Mouse (Mus musculus) forebrain, embryonic 11.5 days (tissue): ENCODE measurements around the gene Actrt2. TPM values are rescaled to one million over a fixed set of nuclear protein-coding genes. Genes with fewer than 3 reads are reported as not detected.

Experiments used
- ATAC-seq: fragments of 200-750 bp; cut with Nextera tagmentation; replicated peaks from 2 replicates; pipeline ENCODE4 v1.8.0; 2017; ENCODE audit warnings: moderate TSS enrichment; ENCODE audit not compliant: low FRiP score
- DNase-seq: peaks from one replicate; pipeline ENCODE4 v3.0.0-alpha.2; 2017; ENCODE audit warnings: low spot score
- H3K27ac ChIP-seq: fragments of 300-500 bp; sonication (generic); 2 replicates; pipeline ENCODE4 v1.5.1; 2014; ENCODE audit warnings: low read depth, low read length
- H3K27me3 ChIP-seq: fragments of 300-500 bp; sonication (generic); 2 replicates; pipeline ENCODE4 v1.6.1; 2014; ENCODE audit warnings: mild to moderate bottlenecking, low read length, mixed read lengths; ENCODE audit not compliant: control insufficient read depth, insufficient read depth
- H3K36me3 ChIP-seq: fragments of 300-500 bp; sonication (generic); 2 replicates; pipeline ENCODE4 v1.6.1; 2014; ENCODE audit warnings: mild to moderate bottlenecking, low read length, moderate library complexity, mixed read lengths; ENCODE audit not compliant: control insufficient read depth, insufficient read depth
- H3K4me1 ChIP-seq: fragments of 300-500 bp; sonication (generic); replicated peaks from 2 replicates; pipeline ENCODE4 v1.6.1; 2014; ENCODE audit warnings: low read length, mixed read lengths; ENCODE audit not compliant: control insufficient read depth, insufficient read depth
- H3K4me2 ChIP-seq: fragments of 300-500 bp; sonication (generic); 2 replicates; pipeline ENCODE4 v1.6.1; 2014; ENCODE audit warnings: low read depth, mild to moderate bottlenecking, low read length, moderate library complexity, mixed read lengths; ENCODE audit not compliant: severe bottlenecking
- H3K4me3 ChIP-seq: fragments of 300-500 bp; sonication (generic); 2 replicates; pipeline ENCODE4 v1.5.1; 2014; ENCODE audit warnings: low read depth, low read length
- H3K9ac ChIP-seq: fragments of 300-500 bp; sonication (generic); 2 replicates; pipeline ENCODE4 v1.6.1; 2014; ENCODE audit warnings: low read length
- H3K9me3 ChIP-seq: fragments of 300-500 bp; sonication (generic); 2 replicates; pipeline ENCODE4 v1.6.1; 2016; ENCODE audit warnings: low read length, mixed read lengths; ENCODE audit not compliant: control insufficient read depth
- WGBS: fragments of 180-500 bp; shearing (Covaris S2); extraction: QIAGEN DNeasy Blood & Tissue Kit; methylation state at CpG from one replicate; pipeline ENCODE4 v1.1.7; 2014; 5-methylcytosine and 5-hydroxymethylcytosine counted together
- polyA plus RNA-seq: library from polyadenylated mRNA; unstranded; fragments of >200 nt; fragmentation: Nextera tagmentation; extraction: Ambion mirVana; gene quantifications from 2 replicates; pipeline ENCODE4 v1.2.1, GENCODE M21; 2014

Actrt2 gene
- polyA plus RNA-seq, 1 experiment from 2014 or later, result not detected

DNA sequence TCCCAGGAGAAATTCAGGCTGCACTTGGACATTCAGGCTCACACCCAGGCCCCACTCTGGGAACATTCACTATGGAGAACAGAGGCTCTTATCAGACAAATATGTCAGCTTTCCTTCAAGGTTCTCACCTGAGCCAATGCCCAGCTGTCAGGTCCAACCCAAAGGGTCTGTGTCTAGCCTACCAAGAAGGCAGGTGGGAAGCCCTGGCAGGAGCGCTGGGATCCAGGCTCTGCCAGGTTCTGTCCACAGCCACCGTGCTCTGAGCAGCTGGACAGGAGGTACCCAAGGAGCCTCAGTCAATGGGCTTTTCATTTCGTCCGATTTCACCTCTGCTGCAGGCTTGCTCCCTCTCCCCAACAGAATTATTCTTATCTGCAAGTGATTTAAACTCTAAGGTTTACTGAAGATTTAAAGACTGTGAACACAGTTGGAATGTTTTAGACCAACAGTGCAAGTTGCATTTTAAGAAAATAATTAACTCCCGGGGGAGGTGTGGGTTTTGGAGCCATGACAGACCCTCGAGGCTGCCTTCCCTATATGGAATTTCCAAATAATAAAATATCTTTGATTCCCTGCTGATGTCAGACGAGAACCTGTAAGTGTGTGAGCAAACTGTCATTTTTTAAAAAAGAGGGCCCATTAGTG is 35.9 kb upstream of the Actrt2 start:
- DNase-seq, result peak; percentile 40
- Histone ChIP-seq H3K27ac (no peak overlapping the region), H3K9ac (no peak overlapping the region), H3K27me3 (no peaks in the 10 kb centered on the region), H3K4me1 (0 out of 2 replicates have a peak, but pooled peaks cover 3% of the 10 kb centered on the region), H3K9me3 (no peaks in the 10 kb centered on the region), H3K4me2 (no peak overlapping the region), H3K36me3 (no peaks in the 10 kb centered on the region), H3K4me3 (no peak overlapping the region)
- WGBS, result 77% methylated on average over 7 of the region's 7 CpGs
- ATAC-seq, result no peak

DNA sequence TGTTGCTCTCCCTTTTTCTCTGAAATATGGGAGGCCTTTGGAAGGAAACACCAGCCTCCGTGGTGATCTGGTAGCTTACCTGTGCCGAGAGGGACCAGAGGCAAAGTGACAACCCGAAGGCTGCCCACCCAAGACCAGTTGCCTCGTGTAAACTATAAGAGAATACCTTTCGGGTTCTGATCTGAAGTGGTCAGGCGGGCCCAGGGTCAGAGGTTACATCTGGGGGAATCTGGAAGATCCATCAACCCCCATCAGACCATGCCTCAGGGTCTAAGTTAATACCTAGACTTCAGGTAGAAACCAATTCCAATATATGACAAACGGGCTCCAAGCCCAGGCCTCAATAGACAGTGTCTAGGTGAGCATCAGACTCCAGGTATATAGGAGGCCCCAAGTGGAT is 35.3 kb upstream of the Actrt2 start:
- Histone ChIP-seq H3K4me3 (no peak overlapping the region), H3K4me2 (no peak overlapping the region), H3K27ac (no peak overlapping the region), H3K9ac (no peak overlapping the region), H3K4me1 (no peaks in the 10 kb centered on the region), H3K36me3 (no peaks in the 10 kb centered on the region), H3K27me3 (no peaks in the 10 kb centered on the region), H3K9me3 (no peaks in the 10 kb centered on the region)
- ATAC-seq (no peak), DNase-seq (peak; percentile 31)
- 92% methylated on average over 7 of the region's 7 CpGs for WGBS

DNA sequence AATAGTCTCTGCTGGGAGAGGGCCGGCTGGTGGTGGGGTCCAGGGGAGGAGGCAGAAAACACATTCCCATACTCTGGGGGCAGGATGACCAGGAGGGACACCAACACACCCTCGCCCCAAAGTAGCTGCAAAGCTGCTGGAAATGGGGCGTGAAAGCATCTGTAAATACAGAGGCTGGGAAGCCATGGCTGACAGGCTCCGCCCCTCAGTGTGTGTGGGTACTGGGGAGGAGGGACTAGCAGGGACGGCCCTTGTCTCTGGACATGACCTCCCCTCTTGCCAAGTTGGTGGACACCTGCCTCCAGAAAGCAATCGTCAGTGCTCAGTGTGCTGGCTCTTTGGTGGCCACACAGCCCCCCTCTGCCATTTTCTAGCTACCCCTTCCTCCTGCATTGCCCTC is 34.5 kb upstream of the Actrt2 start:
- no peaks in the 10 kb centered on the region for H3K9me3 ChIP-seq
- H3K36me3 ChIP-seq, result no peaks in the 10 kb centered on the region
- no peaks in the 10 kb centered on the region for H3K27me3 ChIP-seq
- no peak overlapping the region for H3K4me3 ChIP-seq
- no peaks in the 10 kb centered on the region for H3K4me1 ChIP-seq
- no peak overlapping the region for H3K9ac ChIP-seq
- DNase-seq (peak; percentile 21), ATAC-seq (no peak)
- no peak overlapping the region for H3K27ac ChIP-seq
- 75% methylated on average over 6 of the region's 6 CpGs for WGBS
- H3K4me2 ChIP-seq, result no peak overlapping the region

DNA sequence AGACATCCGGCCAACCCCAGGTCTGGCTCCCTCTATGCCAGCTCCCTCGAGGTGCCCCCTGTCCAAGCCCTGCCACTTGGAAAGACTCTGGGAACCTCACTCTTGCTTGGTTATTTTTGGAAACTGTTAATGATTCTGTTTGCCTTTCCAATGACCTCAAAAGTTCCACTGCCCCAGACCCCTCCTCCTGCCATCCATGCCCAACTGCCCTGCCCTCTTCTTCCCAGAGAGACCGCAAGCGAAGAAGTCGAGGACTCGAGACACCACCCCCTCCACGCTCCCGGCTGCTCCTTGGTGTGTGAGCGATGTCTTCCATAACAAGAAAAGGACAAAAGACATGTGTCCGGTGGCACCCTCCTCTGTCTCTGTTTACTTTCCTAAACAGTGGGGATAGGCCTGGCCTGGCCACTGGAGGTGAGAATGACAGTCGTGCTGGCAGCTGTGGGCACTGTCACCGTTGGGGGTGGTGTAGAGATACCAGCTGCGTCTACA is 33.3 kb upstream of the Actrt2 start:
- Histone ChIP-seq H3K27ac (no peak overlapping the region), H3K4me3 (no peak overlapping the region), H3K36me3 (no peaks in the 10 kb centered on the region), H3K9ac (no peak overlapping the region), H3K27me3 (no peaks in the 10 kb centered on the region), H3K4me1 (no peaks in the 10 kb centered on the region), H3K9me3 (no peaks in the 10 kb centered on the region), H3K4me2 (no peak overlapping the region)
- WGBS, result 91% methylated on average over 13 of the region's 13 CpGs
- no peak for ATAC-seq
- DNase-seq, result peak; percentile 37

DNA sequence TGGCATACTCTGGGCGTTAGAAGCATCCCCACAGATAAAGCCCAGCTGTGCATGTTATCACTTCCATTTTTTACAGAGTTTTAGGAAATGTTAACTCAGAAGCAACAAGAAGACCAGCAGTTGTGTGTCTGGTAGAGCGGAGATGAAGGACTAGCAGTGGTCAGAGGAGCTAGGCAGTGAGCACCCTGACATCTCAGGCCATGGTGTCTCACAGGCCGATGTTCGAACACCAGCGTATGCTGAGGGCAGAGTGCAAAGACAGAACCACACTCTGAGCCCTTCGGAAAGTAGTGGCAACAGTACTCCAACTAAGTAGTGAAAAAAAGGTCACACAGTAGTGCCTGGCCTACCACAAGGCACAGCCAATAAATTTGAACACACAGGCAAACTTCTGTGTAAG is 32.8 kb upstream of the Actrt2 start:
- Histone ChIP-seq H3K4me1 (no peaks in the 10 kb centered on the region), H3K36me3 (no peaks in the 10 kb centered on the region), H3K4me2 (no peak overlapping the region), H3K27ac (no peak overlapping the region), H3K9ac (no peak overlapping the region), H3K4me3 (no peak overlapping the region), H3K9me3 (no peaks in the 10 kb centered on the region), H3K27me3 (no peaks in the 10 kb centered on the region)
- ATAC-seq (no peak), DNase-seq (peak; percentile 24)
- 94% methylated on average over 6 of the region's 6 CpGs for WGBS

DNA sequence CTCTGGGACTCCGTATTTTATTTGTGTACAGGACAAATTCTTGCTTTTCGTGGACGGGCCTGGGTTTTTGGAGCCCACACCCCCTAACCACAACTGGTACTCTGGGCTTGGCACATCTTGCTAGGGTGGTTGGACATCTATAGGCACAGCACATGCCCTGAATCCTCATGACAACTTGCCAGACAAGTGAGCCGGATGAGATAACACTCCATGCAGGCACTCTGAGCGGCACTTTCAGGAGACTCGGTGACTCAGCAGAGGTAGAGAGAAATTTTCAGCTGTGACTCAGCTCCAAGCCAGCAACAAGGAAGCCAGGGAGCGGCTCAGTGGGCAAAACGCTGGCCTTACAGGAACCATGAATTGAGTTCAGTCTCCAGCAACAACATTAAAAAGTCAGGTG is 31.6 kb upstream of the Actrt2 start:
- no peaks in the 10 kb centered on the region for H3K4me1 ChIP-seq
- DNase-seq (peak; percentile 26), ATAC-seq (no peak)
- no peaks in the 10 kb centered on the region for H3K36me3 ChIP-seq
- no peaks in the 10 kb centered on the region for H3K9me3 ChIP-seq
- 92% methylated on average over 8 of the region's 8 CpGs for WGBS
- no peak overlapping the region for H3K9ac ChIP-seq
- H3K4me3 ChIP-seq, result no peak overlapping the region
- H3K27ac ChIP-seq, result no peak overlapping the region
- no peak overlapping the region for H3K4me2 ChIP-seq
- no peaks in the 10 kb centered on the region for H3K27me3 ChIP-seq

DNA sequence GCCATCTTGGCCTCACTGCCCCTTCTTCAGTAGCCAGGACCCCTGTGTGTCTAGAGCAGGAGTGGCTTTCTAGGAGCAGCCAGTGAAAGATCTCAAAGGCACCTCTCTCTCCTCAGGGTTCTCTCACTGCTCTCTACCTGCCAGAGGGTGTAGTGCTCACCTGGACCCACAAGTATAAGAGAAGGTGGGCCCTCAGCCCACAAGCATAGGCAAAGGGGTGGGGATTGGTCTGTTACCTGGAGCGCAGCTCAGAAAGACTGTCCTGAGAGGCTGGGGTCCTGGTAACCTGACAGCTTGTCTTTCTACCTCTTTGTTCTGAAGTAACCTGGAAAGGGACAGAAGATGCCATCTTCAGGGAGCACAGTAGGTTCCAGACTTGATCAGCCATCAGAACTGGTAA is 31.0 kb upstream of the Actrt2 start:
- 100% methylated on average over 1 of the region's 1 CpGs for WGBS
- no peaks in the 10 kb centered on the region for H3K27me3 ChIP-seq
- no peak overlapping the region for H3K27ac ChIP-seq
- no peaks in the 10 kb centered on the region for H3K36me3 ChIP-seq
- no peak overlapping the region for H3K4me3 ChIP-seq
- H3K4me2 ChIP-seq, result no peak overlapping the region
- 0 out of 2 replicates have a peak, but pooled peaks cover 2% of the 10 kb centered on the region for H3K4me1 ChIP-seq
- DNase-seq, result peak; percentile 6
- no peaks in the 10 kb centered on the region for H3K9me3 ChIP-seq
- no peak overlapping the region for H3K9ac ChIP-seq
- no peak for ATAC-seq

DNA sequence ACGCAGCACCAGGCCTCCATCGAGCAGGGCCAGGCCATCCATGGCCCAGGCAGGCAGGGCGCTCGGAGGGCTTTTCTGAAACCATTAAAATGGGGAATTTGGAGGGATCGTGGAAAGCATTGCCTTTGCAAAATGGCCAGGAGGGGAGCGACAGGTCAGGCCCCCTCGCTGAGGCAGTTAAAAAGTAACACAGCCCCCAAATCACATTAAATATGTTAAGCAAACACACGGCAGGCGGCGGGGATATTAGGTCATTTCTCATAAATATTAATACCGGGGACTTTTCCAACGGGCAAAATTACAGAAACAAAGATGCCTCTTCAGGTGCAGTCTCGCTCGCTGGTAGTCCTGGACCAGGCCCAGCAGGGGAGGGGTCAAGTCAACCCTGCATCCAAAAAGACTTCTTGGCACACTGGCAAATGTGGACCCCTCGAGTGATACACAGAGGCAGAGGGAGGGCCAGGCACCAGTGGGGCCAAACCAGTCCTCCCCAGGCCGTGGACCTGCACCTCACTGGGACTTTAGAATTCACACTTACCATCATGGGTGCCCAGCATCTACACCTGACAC is 30.4 kb upstream of the Actrt2 start:
- Histone ChIP-seq H3K27me3 (no peaks in the 10 kb centered on the region), H3K9me3 (no peaks in the 10 kb centered on the region), H3K4me2 (no peak overlapping the region), H3K4me1 (peaks cover 7% of the 10 kb centered on the region; the same call in 1 of the 2 replicates), H3K9ac (no peak overlapping the region), H3K4me3 (no peak overlapping the region), H3K36me3 (no peaks in the 10 kb centered on the region), H3K27ac (no peak overlapping the region)
- DNase-seq (peak; percentile 43), ATAC-seq (no peak)
- 78% methylated on average over 16 of the region's 16 CpGs for WGBS

DNA sequence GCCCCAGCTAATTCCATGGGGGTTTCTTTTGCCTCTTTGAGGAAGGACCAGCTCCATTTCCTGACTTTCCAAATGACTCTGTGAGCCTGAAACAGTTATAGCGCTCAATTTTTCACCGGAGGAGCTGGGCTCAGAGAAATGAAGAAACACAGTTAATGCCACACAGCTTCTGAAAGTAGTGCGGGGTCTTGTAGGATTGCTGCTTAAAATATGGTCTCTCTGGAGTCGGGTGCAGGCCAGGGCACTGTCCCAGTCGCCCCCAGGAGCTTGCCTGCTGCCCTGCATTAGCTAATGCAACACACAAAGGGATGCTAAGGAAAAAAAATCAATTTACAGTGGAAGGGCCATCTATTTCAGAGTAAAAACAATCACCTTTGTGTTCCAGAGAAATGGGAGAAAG is 29.8 kb upstream of the Actrt2 start:
- Histone ChIP-seq H3K4me3 (no peak overlapping the region), H3K36me3 (no peaks in the 10 kb centered on the region), H3K9me3 (no peaks in the 10 kb centered on the region), H3K27me3 (no peaks in the 10 kb centered on the region), H3K9ac (no peak overlapping the region), H3K4me2 (no peak overlapping the region), H3K27ac (no peak overlapping the region), H3K4me1 (peaks cover 8% of the 10 kb centered on the region; the same call in 1 of the 2 replicates)
- no peak for ATAC-seq
- DNase-seq, result no peak
- WGBS, result 82% methylated on average over 5 of the region's 5 CpGs
